Mouse (Mus musculus) heart, postnatal 0 days (tissue): Measurements from ENCODE around the gene Kcnn1. TPM values are rescaled to one million over a fixed set of nuclear protein-coding genes. Genes with fewer than 3 reads are reported as not detected.

Experiments used
- ATAC-seq: fragments of 200-750 bp; cut with Nextera tagmentation; 2 replicates; pipeline ENCODE4 v1.8.0; 2017; ENCODE audit warnings: low read depth, moderate number of reproducible peaks, moderate library complexity; ENCODE audit not compliant: insufficient read depth
- DNase-seq: peaks from one replicate; pipeline ENCODE4 v3.0.0-alpha.2; 2016; ENCODE audit warnings: low spot score
- H3K27ac ChIP-seq: fragments of 300-500 bp; sonication (generic); 2 replicates; pipeline ENCODE4 v1.5.1; 2014; ENCODE audit warnings: low read depth, mild to moderate bottlenecking
- H3K27me3 ChIP-seq: fragments of 300-500 bp; sonication (generic); 2 replicates; pipeline ENCODE4 v1.6.1; 2014; ENCODE audit warnings: low read length, mixed read lengths; ENCODE audit not compliant: control insufficient read depth, insufficient read depth
- H3K36me3 ChIP-seq: fragments of 300-500 bp; sonication (generic); replicated peaks from 2 replicates; pipeline ENCODE4 v1.6.1; 2014; ENCODE audit warnings: low read length, mixed read lengths; ENCODE audit not compliant: control insufficient read depth, insufficient read depth
- H3K4me1 ChIP-seq: fragments of 300-500 bp; sonication (generic); 2 replicates; pipeline ENCODE4 v1.6.1; 2014; ENCODE audit warnings: antibody characterized with exemption; ENCODE audit not compliant: control insufficient read depth, insufficient read depth
- H3K4me2 ChIP-seq: fragments of 300-500 bp; sonication (generic); 2 replicates; pipeline ENCODE4 v1.6.1; 2014; ENCODE audit warnings: low read depth, mild to moderate bottlenecking, low read length, moderate library complexity
- H3K4me3 ChIP-seq: fragments of 300-500 bp; sonication (generic); 2 replicates; pipeline ENCODE4 v1.5.1; 2014; ENCODE audit warnings: low read depth, low read length
- H3K9ac ChIP-seq: fragments of 300-500 bp; sonication (generic); replicated peaks from 2 replicates; pipeline ENCODE4 v1.6.1; 2014; ENCODE audit warnings: low read depth, low read length, mixed read lengths
- H3K9me3 ChIP-seq: fragments of 300-500 bp; sonication (generic); replicated peaks from 2 replicates; pipeline ENCODE4 v1.6.1; 2016; ENCODE audit warnings: low read length; ENCODE audit not compliant: control insufficient read depth
- CTCF ChIP-seq: IDR thresholded peaks from 2 replicates; pipeline ENCODE4 v1.5.1; 2016; ENCODE audit warnings: antibody characterized with exemption, control low read depth, low read depth
- EP300 ChIP-seq: IDR thresholded peaks from 2 replicates; pipeline ENCODE4 v1.6.1; 2016; ENCODE audit warnings: antibody characterized with exemption, low read depth
- WGBS: fragments of 180-500 bp; shearing (Covaris S2); extraction: QIAGEN DNeasy Blood & Tissue Kit; methylation state at CpG from one replicate; pipeline ENCODE4 v1.1.7; 2014; 5-methylcytosine and 5-hydroxymethylcytosine counted together
- microRNA-seq: library from miRNA; unstranded; fragments of <30 nt; microRNA quantifications from one replicate; pipeline ENCODE4, GENCODE M21; 2016
- polyA plus RNA-seq: library from polyadenylated mRNA; unstranded; fragments of >200 nt; fragmentation: Nextera tagmentation; extraction: Ambion mirVana; gene quantifications from 2 replicates; pipeline ENCODE4 v1.2.1, GENCODE M21; 2015
- total RNA-seq: library from RNA; depleted of rRNA; stranded (reverse); fragments of >200 nt; gene quantifications from 2 replicates; pipeline ENCODE4 v1.2.3, GENCODE M21; 2014; ENCODE audit warnings: low replicate concordance; rRNA removed

Gene Kcnn1
- total and polyA plus RNA-seq, 2 experiments from 2014 or later, result 3.4 to 25.2 TPM

DNA sequence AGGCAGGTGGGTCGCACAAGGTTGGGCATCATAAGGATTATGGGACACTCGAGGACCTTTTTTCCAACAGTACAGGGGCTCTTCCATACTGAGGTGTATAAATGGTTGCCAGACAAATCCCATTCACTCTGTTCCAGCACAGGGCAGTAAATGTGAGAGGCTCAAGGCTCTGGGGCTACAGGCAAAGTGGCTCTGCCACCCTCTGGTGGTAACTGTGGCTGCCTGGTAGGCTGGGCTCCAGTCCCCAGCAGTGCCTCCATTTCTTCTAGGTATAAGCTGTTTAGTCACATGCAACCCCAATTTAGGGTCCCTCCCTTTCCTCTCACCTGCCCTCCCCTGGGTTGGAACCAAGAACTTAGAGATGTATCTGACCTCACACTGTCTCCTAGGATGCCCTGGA lies 67.7 kb downstream of the Kcnn1 start:
- WGBS, result 90% methylated on average over 2 of the region's 2 CpGs
- TF ChIP-seq EP300 (no peak), CTCF (peak; percentile 36)

DNA sequence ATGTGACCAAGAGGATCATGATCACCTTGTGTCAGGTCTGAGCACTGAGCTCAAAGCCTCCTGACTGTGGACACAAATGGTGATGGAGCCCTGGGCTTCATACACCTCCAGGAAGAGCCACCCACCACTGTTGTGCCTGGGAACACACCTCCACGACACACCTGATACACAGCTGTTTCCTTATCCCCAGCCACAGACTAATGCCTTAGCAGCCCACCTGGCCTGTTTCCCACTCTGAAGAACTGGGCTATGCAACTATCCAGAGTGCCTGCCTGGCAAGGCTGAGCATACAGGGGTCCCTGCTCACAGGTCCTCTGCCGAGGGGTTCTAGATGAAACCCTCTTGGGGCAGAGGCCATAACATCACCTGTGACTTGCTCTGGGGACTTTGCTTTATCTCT lies 68.8 kb downstream of the Kcnn1 start:
- TF ChIP-seq EP300 (no peak), CTCF (no peak)
- H3K4me3 ChIP-seq, result no peak overlapping the region
- ATAC-seq, result no peak
- H3K9ac ChIP-seq, result no peak overlapping the region
- peaks cover 19% of the 10 kb centered on the region for H3K4me1 ChIP-seq
- 64% methylated on average over 2 of the region's 2 CpGs for WGBS
- H3K4me2 ChIP-seq, result no peak overlapping the region
- no peaks in the 10 kb centered on the region for H3K9me3 ChIP-seq
- DNase-seq, result no peak
- H3K27me3 ChIP-seq, result peaks cover 24% of the 10 kb centered on the region
- no peak overlapping the region for H3K27ac ChIP-seq
- H3K36me3 ChIP-seq, result no peaks in the 10 kb centered on the region

More for the DNA sequence above, 67.7 kb downstream of the Kcnn1 start:
- Histone ChIP-seq H3K27ac (no peak overlapping the region), H3K4me2 (no peak overlapping the region), H3K4me1 (peaks cover 19% of the 10 kb centered on the region), H3K4me3 (no peak overlapping the region), H3K9ac (no peak overlapping the region), H3K27me3 (peaks cover 33% of the 10 kb centered on the region), H3K36me3 (no peaks in the 10 kb centered on the region), H3K9me3 (no peaks in the 10 kb centered on the region)
- no peak for DNase-seq
- no peak for ATAC-seq

DNA sequence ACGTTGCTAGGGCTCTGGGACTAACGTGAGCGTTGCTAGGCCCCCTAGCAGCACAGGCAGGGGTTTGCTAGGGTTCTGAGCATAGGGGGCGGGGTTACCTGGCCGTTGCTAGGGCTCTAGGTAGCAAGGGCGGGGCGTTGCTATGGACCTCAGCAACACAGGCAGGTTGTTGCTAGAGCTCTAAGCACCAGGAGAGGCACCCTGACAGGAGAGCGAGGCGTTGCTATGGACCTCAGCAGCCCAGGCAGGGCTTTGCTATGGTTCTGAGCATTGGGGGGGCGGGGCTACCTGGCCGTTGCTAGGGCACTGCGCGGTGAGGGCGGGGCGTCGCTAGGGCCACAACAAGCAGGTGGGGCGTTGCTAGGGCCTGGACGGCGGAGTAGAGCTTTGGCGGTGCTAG lies 70.4 kb downstream of the Kcnn1 start:
- Histone ChIP-seq H3K9ac (no peak overlapping the region), H3K27ac (no peak overlapping the region), H3K4me1 (peaks cover 14% of the 10 kb centered on the region), H3K27me3 (0 out of 2 replicates have a peak, but pooled peaks cover 10% of the 10 kb centered on the region), H3K4me3 (peak overlapping the region; percentile 73), H3K9me3 (no peaks in the 10 kb centered on the region), H3K36me3 (no peaks in the 10 kb centered on the region; the same call in 1 of the 2 replicates), H3K4me2 (peak overlapping the region; percentile 85)
- WGBS, result 4% methylated on average over 20 of the region's 20 CpGs
- DNase-seq (peak; percentile 5), ATAC-seq (0 out of 2 replicates have a peak, but pooled peaks have one; percentile 2)
- TF ChIP-seq EP300 (no peak), CTCF (no peak)

Small RNAs within 50 kb of the gene (microRNA-seq; reads per million reads assigned to microRNA genes)
- 0.71 reads per million for gene Mir7067
- gene Mir7240, result not detected

Other genes starting within 250 kb of the Kcnn1 start
- gene Lrrc25, start 247.1 kb downstream of the Kcnn1 start, total RNA-seq, result 1.5 and 2.2 TPM in 2 replicates
- 1.3 and 1.6 TPM in 2 replicates for gene Lrrc25, start 247.1 kb downstream of the Kcnn1 start, polyA plus RNA-seq
- 0.15 and 5.4 TPM in 2 replicates for gene Gdf15, start 230.8 kb downstream of the Kcnn1 start, total RNA-seq
- gene Gdf15, start 230.8 kb downstream of the Kcnn1 start, polyA plus RNA-seq, result 1.4 and 1.7 TPM in 2 replicates
- 18.0 and 36.3 TPM in 2 replicates for gene Pgpep1, start 202.9 kb downstream of the Kcnn1 start, total RNA-seq
- gene Pgpep1, start 202.9 kb downstream of the Kcnn1 start, polyA plus RNA-seq, result 26.9 and 29.1 TPM in 2 replicates
- gene Lsm4, start 190.0 kb downstream of the Kcnn1 start, total RNA-seq, result 438 and 495 TPM in 2 replicates
- gene Lsm4, start 190.0 kb downstream of the Kcnn1 start, polyA plus RNA-seq, result 202 and 205 TPM in 2 replicates
- gene Jund, start 164.3 kb downstream of the Kcnn1 start, total RNA-seq, result 322 and 503 TPM in 2 replicates
- 45.9 and 49.5 TPM in 2 replicates for gene Jund, start 164.3 kb downstream of the Kcnn1 start, polyA plus RNA-seq
- not detected in 2 replicates for gene Iqcn, start 159.8 kb downstream of the Kcnn1 start, total RNA-seq
- not detected in 2 replicates for gene Iqcn, start 159.8 kb downstream of the Kcnn1 start, polyA plus RNA-seq
- gene Gm3336, start 144.7 kb downstream of the Kcnn1 start, total RNA-seq, result not detected in 2 replicates
- not detected in 2 replicates for gene Gm3336, start 144.7 kb downstream of the Kcnn1 start, polyA plus RNA-seq
- 0.42 and 1.2 TPM in 2 replicates for gene Pde4c, start 139.5 kb downstream of the Kcnn1 start, total RNA-seq
- 0.44 and 0.56 TPM in 2 replicates for gene Pde4c, start 139.5 kb downstream of the Kcnn1 start, polyA plus RNA-seq
- 21.4 and 40.3 TPM in 2 replicates for gene Rab3a, start 108.6 kb downstream of the Kcnn1 start, total RNA-seq
- 32.7 and 32.8 TPM in 2 replicates for gene Rab3a, start 108.6 kb downstream of the Kcnn1 start, polyA plus RNA-seq
- gene Mpv17l2, start 102.3 kb downstream of the Kcnn1 start, total RNA-seq, result 26.6 and 56.3 TPM in 2 replicates
- 50.3 and 54.0 TPM in 2 replicates for gene Mpv17l2, start 102.3 kb downstream of the Kcnn1 start, polyA plus RNA-seq
- gene Pik3r2, start 86.5 kb downstream of the Kcnn1 start, total RNA-seq, result 36.6 and 39.3 TPM in 2 replicates
- 30.2 and 32.5 TPM in 2 replicates for gene Pik3r2, start 86.5 kb downstream of the Kcnn1 start, polyA plus RNA-seq
- gene Mast3, start 58.2 kb downstream of the Kcnn1 start, total RNA-seq, result 3.0 and 5.6 TPM in 2 replicates
- gene Mast3, start 58.2 kb downstream of the Kcnn1 start, polyA plus RNA-seq, result 2.3 and 3.2 TPM in 2 replicates
- 0.08 TPM in 1 of 2 replicates, not detected in the other for gene Il12rb1, start 54.8 kb downstream of the Kcnn1 start, total RNA-seq
- gene Il12rb1, start 54.8 kb downstream of the Kcnn1 start, polyA plus RNA-seq, result not detected in 2 replicates
- gene Arrdc2, start 23.5 kb downstream of the Kcnn1 start, total RNA-seq, result 4.5 and 38.1 TPM in 2 replicates
- gene Arrdc2, start 23.5 kb downstream of the Kcnn1 start, polyA plus RNA-seq, result 3.0 and 3.6 TPM in 2 replicates
- 12.6 and 32.0 TPM in 2 replicates for gene Ccdc124, start 10.7 kb upstream of the Kcnn1 start, total RNA-seq
- gene Ccdc124, start 10.7 kb upstream of the Kcnn1 start, polyA plus RNA-seq, result 77.9 and 79.5 TPM in 2 replicates
- not detected in 2 replicates for gene Slc5a5, start 29.5 kb upstream of the Kcnn1 start, total RNA-seq
- 0.05 and 0.10 TPM in 2 replicates for gene Slc5a5, start 29.5 kb upstream of the Kcnn1 start, polyA plus RNA-seq
- 2,186 and 2,206 TPM in 2 replicates for gene Rpl18a, start 34.2 kb upstream of the Kcnn1 start, total RNA-seq
- gene Rpl18a, start 34.2 kb upstream of the Kcnn1 start, polyA plus RNA-seq, result 2,523 and 2,655 TPM in 2 replicates
- 32.6 and 35.6 TPM in 2 replicates for gene Map1s, start 42.7 kb upstream of the Kcnn1 start, total RNA-seq
- 21.4 and 24.9 TPM in 2 replicates for gene Map1s, start 42.7 kb upstream of the Kcnn1 start, polyA plus RNA-seq